Mouse (Mus musculus): ENCODE results near the gene Prdm2.

DNA sequence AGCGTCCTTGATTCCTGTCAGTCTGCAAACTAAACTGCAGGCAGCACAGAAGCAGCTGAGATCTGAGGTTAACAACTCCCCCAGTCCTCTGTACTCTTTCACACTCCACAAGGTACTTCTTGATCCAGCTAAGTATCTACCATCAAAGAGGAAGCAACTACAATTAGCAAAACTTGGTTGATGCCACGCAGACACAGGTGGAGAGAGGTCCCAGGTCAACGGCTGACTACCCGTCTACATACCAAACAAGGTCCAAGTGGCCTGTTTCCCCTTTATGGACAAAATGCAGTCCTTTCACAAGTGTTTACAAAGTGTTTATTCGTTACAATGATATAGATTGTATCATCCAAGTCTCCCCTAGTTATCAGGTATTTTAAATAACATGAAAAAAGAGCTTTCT, 85.6 kb downstream of the Prdm2 start:
- TF ChIP-seq TAL1 (IDR thresholded peaks at IDR 0.05; ENCODE audit: low read length): no peak
- TF ChIP-seq GATA1 (IDR thresholded peaks at IDR 0.05; ENCODE audit: low read length): no peak
